Comparison of ENCODE assay signal across 1 mouse cellular context in the genomic region with DNA sequence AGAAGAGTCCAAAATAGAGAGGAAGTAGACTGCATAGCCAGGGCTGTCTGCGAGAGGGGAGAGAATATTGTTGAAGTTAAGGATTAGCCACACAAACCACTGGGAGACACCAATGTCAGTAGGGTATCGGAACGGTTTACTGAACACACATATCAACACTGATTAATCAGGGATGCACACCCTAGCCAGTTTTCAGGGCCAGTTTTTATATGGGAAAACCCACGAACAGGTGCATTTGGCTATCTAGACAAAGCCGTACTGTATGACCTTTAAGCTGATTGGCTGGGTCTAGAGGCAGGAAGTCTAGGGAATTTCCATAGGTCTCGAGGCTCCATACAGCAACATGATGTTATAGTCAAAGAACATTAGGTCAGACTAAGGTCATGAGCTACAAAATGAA.
TF ChIP-seq lines count a peak whose summit lies in the region.

No protein-coding gene starts in this region.

TF ChIP-seq in MEL, 35 proteins besides CTCF, POLR2A, EP300 and RAD21:
- TF ChIP-seq ZNF384 (IDR thresholded peaks at IDR 0.05; ENCODE audit: low read depth, low read length) (no peak), ELF1 (IDR thresholded peaks at IDR 0.05; ENCODE audit: low read depth, low read length) (peak; percentile 62), MYC (IDR thresholded peaks at IDR 0.05; ENCODE audit: low read depth, low read length) (0 out of 2 replicates have a peak, but pooled peaks have one; percentile 49)
